Mouse (Mus musculus) C2C12 (cell line): Measurements from ENCODE around the gene Adgrg5. TPM values are rescaled to one million over a fixed set of nuclear protein-coding genes. Genes with fewer than 3 reads are reported as not detected.

Experiments
- H3K27me3 ChIP-seq: one replicate; pipeline ENCODE4 v1.6.1; 2011; ENCODE audit not compliant: control insufficient read depth, insufficient read depth, insufficient read length
- H3K36me3 ChIP-seq: one replicate; pipeline ENCODE4 v1.6.1; 2011; ENCODE audit not compliant: control insufficient read depth, insufficient read depth
- H3K4me3 ChIP-seq: one replicate; pipeline ENCODE4 v1.5.1; 2011; ENCODE audit warnings: mild to moderate bottlenecking, control low read depth; ENCODE audit not compliant: poor library complexity, insufficient read depth, severe bottlenecking
- H3K79me2 ChIP-seq: one replicate; pipeline ENCODE4 v1.6.1; 2011; ENCODE audit not compliant: control insufficient read depth, insufficient read depth
- H3K79me3 ChIP-seq: one replicate; pipeline ENCODE4 v1.6.1; 2011; ENCODE audit warnings: low read depth, control low read depth
- H3ac ChIP-seq: one replicate; pipeline ENCODE3; 2011; ENCODE audit warnings: low read depth; ENCODE audit not compliant: control insufficient read depth, insufficient read length
- CEBPB ChIP-seq: IDR thresholded peaks from one replicate; pipeline ENCODE4 v1.6.1; 2011; ENCODE audit warnings: low read depth, mild to moderate bottlenecking, control low read depth, moderate library complexity
- CTCF ChIP-seq: IDR thresholded peaks from one replicate; pipeline ENCODE4 v1.5.1; 2011; ENCODE audit not compliant: control insufficient read depth, insufficient read depth, insufficient read length
- FOSL1 ChIP-seq: IDR thresholded peaks from one replicate; pipeline ENCODE4 v1.8.0; 2011; ENCODE audit warnings: mild to moderate bottlenecking, low read length; ENCODE audit not compliant: poor library complexity, insufficient read depth, severe bottlenecking
- MAX ChIP-seq: IDR thresholded peaks from one replicate; pipeline ENCODE4 v1.6.1; 2011; ENCODE audit warnings: mild to moderate bottlenecking, control low read depth
- MYOD1 ChIP-seq: IDR thresholded peaks from one replicate; pipeline ENCODE4 v1.6.1; 2011; ENCODE audit warnings: low read depth; ENCODE audit not compliant: control insufficient read depth, insufficient read length
- MYOG ChIP-seq: IDR thresholded peaks from one replicate; pipeline ENCODE4 v1.6.1; 2011; ENCODE audit not compliant: control insufficient read depth, insufficient read length; ENCODE audit errors: extremely low read depth
- USF1 ChIP-seq: IDR thresholded peaks from one replicate; pipeline ENCODE4 v1.6.1; 2011; ENCODE audit warnings: low read depth, mild to moderate bottlenecking, control low read depth, moderate library complexity
- polyA plus RNA-seq: library from polyadenylated mRNA; unstranded; fragments of >200 nt; fragmentation: generic; extraction: Trizol; gene quantifications from one replicate; pipeline ENCODE4 v1.2.1, GENCODE M21; 2012; ENCODE audit warnings: missing spikeins

The Adgrg5 gene
- polyA plus RNA-seq, 1 experiment = 0.18 TPM

- TF ChIP-seq MYOD1 = no peak
- Histone ChIP-seq H3K79me2 (no peaks in the 10 kb centered on the region), H3K4me3 (no peak overlapping the region), H3ac (no peak overlapping the region), H3K27me3 (no peaks in the 10 kb centered on the region), H3K36me3 (no peaks in the 10 kb centered on the region), H3K79me3 (no peaks in the 10 kb centered on the region)
Measured at GRCm38 (mm10) chr8:94964828-94965227, 41.3 kb downstream of the Adgrg5 start.

- no peaks in the 10 kb centered on the region for H3K79me2 ChIP-seq
- no peak for TF ChIP-seq MYOD1
- no peak for TF ChIP-seq FOSL1
- no peak for TF ChIP-seq MYOG
- no peak for TF ChIP-seq CEBPB
- TF ChIP-seq USF1 = no peak
- no peak for TF ChIP-seq CTCF
- TF ChIP-seq MAX = no peak
Measured at GRCm38 (mm10) chr8:94966578-94966977, 43.1 kb downstream of the Adgrg5 start.

GRCm38 (mm10) chr8:94967071-94967470 lies 43.6 kb downstream of the Adgrg5 start:
- TF ChIP-seq MYOD1 (no peak), MYOG (no peak), CEBPB (no peak), FOSL1 (no peak), USF1 (no peak)

More at GRCm38 (mm10) chr8:94966578-94966977, 43.1 kb downstream of the Adgrg5 start:
- H3K4me3 ChIP-seq = no peak overlapping the region
- H3K36me3 ChIP-seq = no peaks in the 10 kb centered on the region
- H3K79me3 ChIP-seq = no peaks in the 10 kb centered on the region
- H3ac ChIP-seq = no peak overlapping the region
- no peaks in the 10 kb centered on the region for H3K27me3 ChIP-seq

GRCm38 (mm10) chr8:94967554-94967953 lies 44.1 kb downstream of the Adgrg5 start:
- Histone ChIP-seq H3ac (no peak overlapping the region), H3K36me3 (no peaks in the 10 kb centered on the region), H3K4me3 (no peak overlapping the region), H3K79me2 (no peaks in the 10 kb centered on the region), H3K27me3 (no peaks in the 10 kb centered on the region), H3K79me3 (no peaks in the 10 kb centered on the region)
- TF ChIP-seq MAX = no peak
- TF ChIP-seq FOSL1 = no peak
- TF ChIP-seq CEBPB = no peak
- TF ChIP-seq CTCF = no peak
- no peak for TF ChIP-seq USF1
- TF ChIP-seq MYOD1 = no peak
- no peak for TF ChIP-seq MYOG

More at GRCm38 (mm10) chr8:94967071-94967470, 43.6 kb downstream of the Adgrg5 start:
- H3ac ChIP-seq = no peak overlapping the region
- H3K79me2 ChIP-seq = no peaks in the 10 kb centered on the region
- H3K36me3 ChIP-seq = no peaks in the 10 kb centered on the region
- H3K27me3 ChIP-seq = no peaks in the 10 kb centered on the region
- no peaks in the 10 kb centered on the region for H3K79me3 ChIP-seq
- H3K4me3 ChIP-seq = no peak overlapping the region

GRCm38 (mm10) chr8:94973270-94973669 lies 49.8 kb downstream of the Adgrg5 start:
- no peak overlapping the region for H3K4me3 ChIP-seq
- no peak overlapping the region for H3ac ChIP-seq
- peaks cover 6% of the 10 kb centered on the region for H3K27me3 ChIP-seq
- H3K79me3 ChIP-seq = no peaks in the 10 kb centered on the region
- H3K79me2 ChIP-seq = no peaks in the 10 kb centered on the region
- TF ChIP-seq CTCF (no peak), USF1 (no peak), MYOD1 (no peak), MYOG (no peak), MAX (no peak), CEBPB (no peak), FOSL1 (no peak)
- H3K36me3 ChIP-seq = no peaks in the 10 kb centered on the region

GRCm38 (mm10) chr8:94973786-94974185 lies 50.3 kb downstream of the Adgrg5 start:
- H3K79me2 ChIP-seq = no peaks in the 10 kb centered on the region
- peaks cover 6% of the 10 kb centered on the region for H3K27me3 ChIP-seq
- no peaks in the 10 kb centered on the region for H3K79me3 ChIP-seq
- no peak for TF ChIP-seq MYOD1
- no peak for TF ChIP-seq CTCF
- TF ChIP-seq USF1 = no peak
- no peak for TF ChIP-seq MYOG
- no peak for TF ChIP-seq FOSL1
- TF ChIP-seq CEBPB = no peak
- TF ChIP-seq MAX = no peak
- H3K36me3 ChIP-seq = no peaks in the 10 kb centered on the region
- H3K4me3 ChIP-seq = no peak overlapping the region
- H3ac ChIP-seq = no peak overlapping the region
